Mouse (Mus musculus) myocyte (in vitro differentiated cells): ENCODE measurements around the gene Dlgap1.

Source experiments
- CEBPB ChIP-seq: IDR thresholded peaks from 2 replicates; pipeline ENCODE4 v1.6.1; 2011; ENCODE audit warnings: mild to moderate bottlenecking, moderate library complexity; ENCODE audit not compliant: poor library complexity, insufficient read depth, severe bottlenecking
- MAX ChIP-seq: IDR thresholded peaks from one replicate; pipeline ENCODE4 v1.6.1; 2011; ENCODE audit warnings: low read depth, mild to moderate bottlenecking, control low read depth
- MYOD1 ChIP-seq, 3 experiments: IDR thresholded peaks; one replicate each; pipeline ENCODE4 v1.6.1; 2011; ENCODE audit warnings: control low read depth in 2 of 3, low read depth in 2 of 3, mild to moderate bottlenecking in 2 of 3, moderate library complexity in 1 of 3; ENCODE audit not compliant: insufficient read length in 2 of 3, control insufficient read depth in 1 of 3
- POLR2A ChIP-seq: IDR thresholded peaks from one replicate; pipeline ENCODE4 v1.6.1; 2011; ENCODE audit warnings: low read depth, mild to moderate bottlenecking, control low read depth, moderate library complexity; ENCODE audit not compliant: insufficient read length
- REST ChIP-seq: IDR thresholded peaks from one replicate; pipeline ENCODE4 v1.6.1; 2011; ENCODE audit warnings: mild to moderate bottlenecking, control low read depth, moderate library complexity; ENCODE audit not compliant: insufficient read depth, insufficient read length
- TCF12 ChIP-seq: IDR thresholded peaks from one replicate; pipeline ENCODE4 v1.6.1; 2011; ENCODE audit warnings: mild to moderate bottlenecking, control low read depth; ENCODE audit not compliant: poor library complexity, insufficient read depth, severe bottlenecking
- USF1 ChIP-seq: IDR thresholded peaks from one replicate; pipeline ENCODE4 v1.6.1; 2011; ENCODE audit warnings: low read depth, mild to moderate bottlenecking, control low read depth, moderate library complexity

DNA sequence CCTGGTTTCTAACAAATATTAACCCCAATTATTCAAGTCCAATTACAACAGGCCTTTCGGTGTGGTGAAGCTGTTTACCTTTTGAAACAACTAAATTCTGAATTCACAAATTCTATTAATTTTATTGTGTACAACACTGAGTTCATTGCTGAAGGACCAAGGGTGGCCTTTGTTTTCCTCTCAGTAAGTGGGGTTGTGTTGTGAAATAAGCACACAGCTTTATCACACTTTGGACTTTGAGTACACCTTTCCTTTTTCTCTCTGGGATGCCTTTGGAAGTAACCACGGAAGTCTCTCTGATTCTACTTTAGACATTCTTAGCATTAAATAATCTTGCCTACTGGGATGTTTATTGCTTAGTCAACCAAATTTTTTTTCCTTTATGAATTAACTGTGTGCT, 121.9 kb downstream of the Dlgap1 start:
- no peak for TF ChIP-seq POLR2A
- no peak for TF ChIP-seq MAX
- no peak for TF ChIP-seq USF1
- TF ChIP-seq MYOD1 (IDR thresholded peaks at IDR 0.05; ENCODE audit: control insufficient read depth in 1 of 3, insufficient read length in 2 of 3, low read depth in 2 of 3) = no peak
- TF ChIP-seq REST = no peak
- no peak for TF ChIP-seq TCF12
- TF ChIP-seq CEBPB = no peak
